Comparison of ENCODE assay signal across 8 mouse cellular contexts in the genomic region with DNA sequence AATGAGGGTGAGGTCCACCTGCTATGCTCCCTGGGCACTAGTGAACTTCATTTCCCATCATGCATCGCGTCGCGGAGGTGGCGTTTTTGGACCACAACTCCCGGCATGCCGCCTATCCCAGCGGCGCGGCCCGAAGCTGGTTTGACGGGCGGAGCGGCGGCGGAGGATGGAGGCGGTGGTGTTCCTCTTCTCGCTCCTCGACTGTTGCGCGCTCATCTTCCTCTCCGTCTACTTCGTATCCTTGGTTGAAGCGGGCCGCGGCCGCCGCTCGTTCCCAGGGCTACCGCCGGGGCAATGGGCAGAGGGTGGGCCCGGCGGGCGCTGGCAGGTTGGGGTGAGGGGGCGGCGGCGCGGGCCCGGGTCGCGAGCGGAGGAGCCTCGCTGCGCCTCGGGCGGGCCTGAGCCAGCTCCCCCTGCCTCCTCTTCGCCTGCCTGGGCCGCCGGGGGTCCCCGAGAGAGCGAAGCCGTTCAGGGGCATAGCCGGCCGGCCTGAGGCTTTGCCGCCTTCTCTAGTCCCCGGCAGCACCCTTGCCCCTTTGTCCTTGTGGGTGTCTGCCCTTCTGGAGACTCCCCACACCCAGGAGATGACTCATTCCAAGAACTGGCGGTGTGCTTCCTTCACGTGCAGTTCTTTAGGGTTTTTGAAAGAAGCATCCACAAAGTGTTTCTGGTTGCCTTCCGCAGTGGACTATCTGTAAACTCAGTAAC. TPM values are rescaled to one million over a fixed set of nuclear protein-coding genes. Genes with fewer than 3 reads are reported as not detected.
A peak's percentile ranks its signal among the peaks of the same experiment; 100 is the strongest.
DNase-seq lines count a peak whose midpoint lies in the region; ATAC-seq and TF ChIP-seq lines count a peak whose summit lies in the region.

No protein-coding gene starts in this region.

- TF ChIP-seq POLR2A in cortical plate, adult 2 months (IDR thresholded peaks at IDR 0.05; ENCODE audit: extremely low read depth, insufficient read depth, low read length), result peak; percentile 78; the same call in 1 of the 2 replicates

- H3K4me3 ChIP-seq in cortical plate, adult 2 months (ENCODE audit: insufficient read depth, low read length), result peak overlapping the region; percentile 75

- peak; percentile 81 for ATAC-seq in activated CD4-positive, CD25-positive, alpha-beta regulatory T cell, adult 4 months
- ATAC-seq in inflammation-experienced regulatory T-cells, adult 6 months, result peak; percentile 90
- ATAC-seq in megakaryocyte-erythroid progenitor cell, adult 5-6 weeks (replicated peaks; ENCODE audit: low FRiP score, low TSS enrichment, poor library complexity, severe bottlenecking), result peak; percentile 93

- peaks cover 5% of the 10 kb centered on the region; the same call in 1 of the 2 replicates for H3K4me1 ChIP-seq in cortical plate, adult 2 months (ENCODE audit: control insufficient read depth, insufficient read depth, low read length)

- H3K27ac ChIP-seq in cortical plate, adult 2 months (ENCODE audit: insufficient read depth, low read length), result peak overlapping the region; percentile 15; the same call in 1 of the 2 replicates

- peak; percentile 90 for DNase-seq in gastrocnemius, postnatal 10 days
- peak; percentile 90 to 94 for DNase-seq in left cerebral cortex, postnatal 10 days (ENCODE audit: extremely low spot score in 1 of 2, low spot score in 2 of 2)
- DNase-seq in right cerebral cortex, postnatal 25 days, result peak; percentile 88
- DNase-seq in urinary bladder, postnatal 4 days (ENCODE audit: low spot score in 2 of 2), result peak; percentile 80 to 92

- intact Hi-C loops in left cerebral cortex, postnatal 10 days (cut with DNase I), result no loop called here

- no peak for TF ChIP-seq CTCF in cortical plate, adult 2 months (IDR thresholded peaks at IDR 0.05; ENCODE audit: extremely low read depth, insufficient read depth, low read length)

RNA-seq across cellular contexts. Expression of gene Cnih4, which starts 6.5 kb away (rescaled TPM):
- 10 to 100 TPM; 71.6 to 91.0 TPM for polyA plus RNA-seq in activated CD4-positive, CD25-positive, alpha-beta regulatory T cell, adult 4 months (2017; shearing (Covaris generic))
- 23.2 and 25.3 TPM in 2 replicates for polyA plus RNA-seq in cortical plate, adult 2 months (2012; rRNA removed)
- total RNA-seq in gastrocnemius, postnatal 10 days (2021), result 10 to 100 TPM; 27.5 to 30.9 TPM
- 10 to 100 TPM; 65.6 to 94.3 (median 73.6) TPM for polyA plus RNA-seq in inflammation-experienced regulatory T-cells, adult 6 months (2017; shearing (Covaris generic))
- total RNA-seq in left cerebral cortex, postnatal 10 days (2021), result 10 to 100 TPM; 20.4 to 22.2 TPM
- 14.0 and 25.9 TPM in 2 replicates for total RNA-seq in megakaryocyte-erythroid progenitor cell, adult 5-6 weeks (2014; fragmentation: Nextera tagmentation)
- 59.7 and 71.2 TPM in 2 replicates for total RNA-seq in megakaryocyte-erythroid progenitor cell, adult 5-6 weeks (2017)

RNA-seq across cellular contexts. Expression of gene Nvl, which starts 7.0 kb away (rescaled TPM):
- 10 to 100 TPM; 27.8 to 37.9 TPM for polyA plus RNA-seq in activated CD4-positive, CD25-positive, alpha-beta regulatory T cell, adult 4 months (2017; shearing (Covaris generic))
- polyA plus RNA-seq in cortical plate, adult 2 months (2012; rRNA removed), result 85.8 and 98.0 TPM in 2 replicates
- 10 to 100 TPM in 1 of 2 experiments, 1 to 10 TPM in 1; 9.2 to 12.5 TPM for total RNA-seq in gastrocnemius, postnatal 10 days (2021)
- 10 to 100 TPM; 30.7 to 48.4 (median 36.3) TPM for polyA plus RNA-seq in inflammation-experienced regulatory T-cells, adult 6 months (2017; shearing (Covaris generic))
- 10 to 100 TPM; 30.4 to 30.5 TPM for total RNA-seq in left cerebral cortex, postnatal 10 days (2021)
- total RNA-seq in megakaryocyte-erythroid progenitor cell, adult 5-6 weeks (2014; fragmentation: Nextera tagmentation), result 54.5 and 64.7 TPM in 2 replicates
- 36.3 and 37.0 TPM in 2 replicates for total RNA-seq in megakaryocyte-erythroid progenitor cell, adult 5-6 weeks (2017)

Comparison
In these comparisons a context has a peak if more than half of its experiments do, and no peak if none do; other contexts are left out.
1. Peak in every context shown above with its lines: DNase-seq, ATAC-seq, H3K4me3 ChIP-seq and H3K27ac ChIP-seq.